8 mouse cellular contexts compared by ENCODE assay signal in genomic region chr1:157038111-157039008, GRCm38 (mm10).
DNase-seq lines count a peak whose midpoint lies in the region; ATAC-seq and TF ChIP-seq lines count a peak whose summit lies in the region.

No protein-coding gene starts in this region.

- no peak for TF ChIP-seq POLR2A in myocyte (IDR thresholded peaks at IDR 0.05; ENCODE audit: insufficient read length, low read depth)

- H3K9ac ChIP-seq in kidney, embryonic 16.5 days (replicated peaks; ENCODE audit: low read length), result no peak overlapping the region
- H3K9ac ChIP-seq in hindbrain, embryonic 16.5 days (ENCODE audit: low read depth, low read length), result no peak overlapping the region

- WGBS in kidney, embryonic 16.5 days, result 67% methylated on average over 14 of the region's 14 CpGs
- WGBS in hindbrain, embryonic 16.5 days, result 53% methylated on average over 14 of the region's 14 CpGs

- H3K27ac ChIP-seq in kidney, embryonic 16.5 days (ENCODE audit: low read length), result peak overlapping the region; percentile 51; the same call in 1 of the 2 replicates
- peak overlapping the region; percentile 78 for H3K27ac ChIP-seq in hindbrain, embryonic 16.5 days (ENCODE audit: low read depth, low read length)

- H3ac ChIP-seq in myocyte (ENCODE audit: control insufficient read depth, insufficient read length), result no peak overlapping the region

- peaks cover 20% of the 10 kb centered on the region for H3K4me1 ChIP-seq in kidney, embryonic 16.5 days (ENCODE audit: insufficient read depth, low read length)
- peaks cover 10% of the 10 kb centered on the region for H3K4me1 ChIP-seq in hindbrain, embryonic 16.5 days (ENCODE audit: control insufficient read depth, insufficient read depth, low read depth, low read length)

- H3K4me2 ChIP-seq in kidney, embryonic 16.5 days (replicated peaks; ENCODE audit: low read depth, low read length), result 0 out of 2 replicates have a peak overlapping the region, but pooled peaks have one; percentile 34
- peak overlapping the region; percentile 42 for H3K4me2 ChIP-seq in hindbrain, embryonic 16.5 days (ENCODE audit: low read length)
- peak overlapping the region; percentile 42 for H3K4me2 ChIP-seq in myocyte (ENCODE audit: low read depth)

- H3K27me3 ChIP-seq in kidney, embryonic 16.5 days (ENCODE audit: insufficient read depth, low read length), result no peaks in the 10 kb centered on the region
- no peaks in the 10 kb centered on the region for H3K27me3 ChIP-seq in hindbrain, embryonic 16.5 days (replicated peaks; ENCODE audit: control insufficient read depth, insufficient read depth, low read length)
- H3K27me3 ChIP-seq in myocyte (ENCODE audit: control insufficient read depth, insufficient read depth, insufficient read length), result no peaks in the 10 kb centered on the region

- H3K9me3 ChIP-seq in kidney, embryonic 16.5 days (ENCODE audit: low read length), result no peaks in the 10 kb centered on the region
- no peaks in the 10 kb centered on the region for H3K9me3 ChIP-seq in hindbrain, embryonic 16.5 days (ENCODE audit: control insufficient read depth, low read length)

- no peaks in the 10 kb centered on the region for H3K79me2 ChIP-seq in myocyte (ENCODE audit: control insufficient read depth, insufficient read depth)

- ATAC-seq in kidney, embryonic 16.5 days (ENCODE audit: low FRiP score, low TSS enrichment), result no peak
- 0 out of 2 replicates have a peak, but pooled peaks have one; percentile 19 for ATAC-seq in common myeloid progenitor, adult 5-6 weeks (replicated peaks; ENCODE audit: low read depth, poor library complexity, severe bottlenecking)
- no peak for ATAC-seq in hindbrain, embryonic 16.5 days

- DNase-seq in kidney, adult 9 months, result no peak
- DNase-seq in adrenal gland, postnatal 10 days, result no peak
- DNase-seq in layer of hippocampus, postnatal 14 days (ENCODE audit: low spot score in 2 of 2), result no peak
- no peak for DNase-seq in MN1 (ENCODE audit: low spot score)

- H3K4me3 ChIP-seq in kidney, embryonic 16.5 days (ENCODE audit: low read length), result no peak overlapping the region
- H3K4me3 ChIP-seq in hindbrain, embryonic 16.5 days (ENCODE audit: low read length), result no peak overlapping the region
- no peak overlapping the region for H3K4me3 ChIP-seq in myocyte

- H3K36me3 ChIP-seq in kidney, embryonic 16.5 days (ENCODE audit: insufficient read depth, low read length), result no peaks in the 10 kb centered on the region
- no peaks in the 10 kb centered on the region for H3K36me3 ChIP-seq in hindbrain, embryonic 16.5 days (ENCODE audit: control insufficient read depth, insufficient read depth, low read length)
- H3K36me3 ChIP-seq in myocyte (ENCODE audit: control insufficient read depth, insufficient read depth), result no peaks in the 10 kb centered on the region

TF ChIP-seq in myocyte, 11 proteins besides CTCF, POLR2A, EP300 and RAD21:
- TF ChIP-seq REST (IDR thresholded peaks at IDR 0.05; ENCODE audit: insufficient read depth, insufficient read length), result no peak
- TF ChIP-seq MYOG (IDR thresholded peaks at IDR 0.05; ENCODE audit: control insufficient read depth in 1 of 3, insufficient read depth in 1 of 3, insufficient read length in 2 of 3, low read depth in 2 of 3), result no peak
- TF ChIP-seq MYOD1 (IDR thresholded peaks at IDR 0.05; ENCODE audit: control insufficient read depth in 1 of 3, insufficient read length in 2 of 3, low read depth in 2 of 3), result no peak
- TF ChIP-seq TCF3 (IDR thresholded peaks at IDR 0.05; ENCODE audit: insufficient read length, low read depth), result no peak
- TF ChIP-seq USF1 (IDR thresholded peaks at IDR 0.05; ENCODE audit: low read depth), result no peak
- no peak for TF ChIP-seq TCF12 (IDR thresholded peaks at IDR 0.05; ENCODE audit: insufficient read depth, poor library complexity, severe bottlenecking)
- no peak for TF ChIP-seq POLR2AphosphoS2 (IDR thresholded peaks at IDR 0.05; ENCODE audit: insufficient read length, low read depth)
- TF ChIP-seq SRF (IDR thresholded peaks at IDR 0.05; ENCODE audit: control insufficient read depth, insufficient read length, low read depth), result no peak
- no peak for TF ChIP-seq CEBPB (IDR thresholded peaks at IDR 0.05; ENCODE audit: insufficient read depth, poor library complexity, severe bottlenecking)
- no peak for TF ChIP-seq MAX (IDR thresholded peaks at IDR 0.05; ENCODE audit: low read depth)
- TF ChIP-seq E2F4 (IDR thresholded peaks at IDR 0.05; ENCODE audit: insufficient read depth), result no peak
